Mouse (Mus musculus): Measurements from ENCODE around the gene Pheta1.

Pheta1 gene

GRCm38 (mm10) chr5:121893581-121893980 lies 44.8 kb downstream of the Pheta1 start:
- DNase-seq: no peak

- DNase-seq: no peak
Observed at GRCm38 (mm10) chr5:121894647-121895046, 45.9 kb downstream of the Pheta1 start.

GRCm38 (mm10) chr5:121895117-121895756 lies 46.5 kb downstream of the Pheta1 start:
- DNase-seq: no peak

- no peak for DNase-seq
Observed at GRCm38 (mm10) chr5:121902809-121903745, 54.3 kb downstream of the Pheta1 start.

Data from liver (tissue).